Mouse (Mus musculus): ENCODE data around the gene Tigit.

Gene Tigit

DNA sequence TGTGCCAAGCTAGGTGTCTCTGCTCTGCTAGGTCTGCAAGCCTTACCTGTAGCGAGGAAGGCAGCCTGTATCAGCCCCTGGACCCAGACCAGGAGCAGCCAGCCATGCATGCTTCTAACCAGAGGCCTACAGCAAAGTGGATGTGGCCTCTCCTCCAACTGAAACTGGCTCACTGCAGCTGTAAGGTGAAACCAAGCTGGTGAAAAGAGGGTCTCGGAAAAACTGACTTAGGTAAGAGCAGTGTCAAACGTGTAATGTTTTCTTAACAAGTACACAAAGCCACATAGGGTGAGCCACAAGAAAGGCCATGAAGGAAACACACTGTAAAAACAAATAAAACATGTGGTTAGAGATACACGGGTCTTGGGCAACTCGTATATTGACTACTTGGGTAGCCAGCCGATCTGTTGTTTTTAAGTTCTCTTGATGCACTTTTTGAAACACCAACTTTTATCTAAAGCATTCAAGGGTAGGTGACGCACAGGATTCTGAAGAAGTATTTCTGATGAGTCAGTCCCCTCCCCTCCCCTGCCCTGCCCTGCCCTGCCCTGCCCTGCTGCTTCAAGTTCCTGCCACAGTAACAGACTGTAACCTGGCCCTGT is at the start of gene Tigit:
Tigit (minus strand) TSS at position 169 of the 602 bp plus-strand sequence.
- DNase-seq (ENCODE audit: low read depth, low spot score), result no peak

DNA sequence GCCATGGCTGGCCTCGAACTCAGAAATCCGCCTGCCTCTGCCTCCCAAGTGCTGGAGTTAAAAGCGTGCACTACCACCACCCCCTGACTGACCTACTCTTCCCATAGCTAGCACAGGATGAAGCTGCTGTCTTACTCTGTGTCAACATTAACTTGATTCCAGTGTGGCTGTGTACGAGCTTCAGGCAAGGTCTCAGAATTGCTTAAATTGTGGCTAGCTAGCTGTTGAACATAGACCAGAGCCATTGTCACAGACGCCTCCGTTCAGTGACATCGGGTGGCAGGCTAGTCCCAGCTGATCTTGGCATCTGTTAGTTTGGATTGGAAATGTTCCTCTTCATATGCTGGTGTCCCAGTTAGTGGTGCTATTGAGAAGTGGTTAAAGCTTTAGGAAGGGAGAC is 47.4 kb upstream of the Tigit start:
- DNase-seq (ENCODE audit: low read depth, low spot score), result no peak

DNA sequence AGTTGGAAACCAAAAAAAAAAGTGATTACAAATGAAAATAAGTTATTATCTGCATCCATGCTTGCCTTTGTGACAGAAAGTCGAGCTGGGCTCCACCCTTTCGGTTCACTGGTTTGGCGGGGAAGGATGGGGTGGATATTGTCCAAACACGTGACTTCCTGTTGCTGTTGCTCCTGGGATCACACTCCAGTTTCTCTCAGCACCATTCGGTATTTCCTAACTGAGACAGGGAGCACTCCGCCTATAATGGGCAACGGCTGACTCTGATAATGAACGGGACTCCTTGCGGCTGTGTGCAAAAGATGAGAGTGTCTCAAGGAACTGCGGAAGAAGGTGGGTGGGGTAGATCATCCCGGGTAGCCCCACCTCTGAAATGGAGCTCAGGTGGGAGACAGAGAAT is 46.7 kb upstream of the Tigit start:
- DNase-seq (ENCODE audit: low read depth, low spot score), result no peak

DNA sequence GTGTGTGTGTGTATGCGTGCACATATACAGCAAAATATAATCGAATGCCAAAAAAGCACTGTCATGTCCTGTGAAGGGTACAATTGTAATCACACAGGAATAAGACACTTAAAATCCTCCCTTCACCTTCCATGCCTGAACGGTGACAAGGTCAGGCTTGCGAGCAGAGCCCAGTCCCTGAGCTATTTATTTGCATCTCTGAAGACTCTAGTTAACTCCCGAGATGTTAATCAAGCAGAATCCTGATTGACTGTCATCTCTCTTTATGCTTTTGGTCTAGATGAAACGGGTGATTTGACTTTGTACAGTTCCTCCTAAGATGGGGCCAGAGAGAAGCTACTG is 46.2 kb upstream of the Tigit start:
- DNase-seq (ENCODE audit: low read depth, low spot score), result no peak

DNA sequence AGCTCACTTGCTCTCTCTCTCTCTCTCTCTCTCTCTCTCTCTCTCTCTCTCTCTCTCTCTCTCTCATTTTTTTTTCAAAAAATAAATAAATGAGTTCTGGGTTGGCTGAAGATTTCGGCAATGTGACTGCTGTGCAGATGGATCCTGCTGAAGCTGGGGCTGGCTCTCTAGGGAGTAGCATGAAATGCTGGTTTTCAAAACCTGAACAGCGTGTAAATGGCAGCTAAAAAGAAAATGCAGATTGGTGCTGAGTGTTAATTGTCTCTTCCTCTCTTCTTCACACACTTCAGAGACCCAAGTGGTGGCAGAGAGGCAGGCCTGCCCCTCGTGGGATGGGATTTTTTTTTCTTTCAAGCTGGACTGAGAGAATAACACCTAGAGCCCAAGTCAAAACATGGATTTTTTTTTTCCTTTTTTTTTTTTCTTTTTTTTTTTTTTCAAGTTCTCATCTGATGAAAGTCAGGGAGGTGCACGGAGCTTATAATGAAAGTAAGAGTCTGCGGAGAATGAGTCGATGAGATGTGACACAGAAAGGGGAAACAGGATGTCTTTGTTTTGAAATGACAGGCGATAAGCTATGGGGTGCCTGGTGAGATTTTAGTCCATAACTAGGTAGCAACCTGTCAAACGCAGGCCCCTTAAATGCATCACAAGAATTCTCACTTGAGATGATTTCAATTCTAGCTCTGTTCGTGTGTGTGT is 45.6 kb upstream of the Tigit start:
- no peak for DNase-seq (ENCODE audit: low read depth, low spot score)

DNA sequence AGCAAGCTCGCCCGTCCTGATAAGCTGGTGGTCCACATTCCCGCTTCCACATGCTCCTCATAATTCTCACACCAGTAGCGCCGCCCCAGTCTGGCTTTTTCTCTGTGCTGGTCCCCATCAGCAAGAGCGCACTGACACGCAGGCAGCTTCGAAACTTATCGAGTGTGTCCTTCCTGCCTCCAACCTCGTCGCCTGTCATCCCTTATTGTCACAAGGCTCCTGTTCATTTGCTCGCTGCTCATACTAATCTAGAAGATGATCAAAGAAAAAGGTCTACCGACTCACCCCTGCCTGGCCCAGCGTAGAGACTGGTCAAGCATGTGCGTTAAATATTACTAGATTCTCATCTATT is 45.1 kb upstream of the Tigit start:
- no peak for DNase-seq (ENCODE audit: low read depth, low spot score)

DNA sequence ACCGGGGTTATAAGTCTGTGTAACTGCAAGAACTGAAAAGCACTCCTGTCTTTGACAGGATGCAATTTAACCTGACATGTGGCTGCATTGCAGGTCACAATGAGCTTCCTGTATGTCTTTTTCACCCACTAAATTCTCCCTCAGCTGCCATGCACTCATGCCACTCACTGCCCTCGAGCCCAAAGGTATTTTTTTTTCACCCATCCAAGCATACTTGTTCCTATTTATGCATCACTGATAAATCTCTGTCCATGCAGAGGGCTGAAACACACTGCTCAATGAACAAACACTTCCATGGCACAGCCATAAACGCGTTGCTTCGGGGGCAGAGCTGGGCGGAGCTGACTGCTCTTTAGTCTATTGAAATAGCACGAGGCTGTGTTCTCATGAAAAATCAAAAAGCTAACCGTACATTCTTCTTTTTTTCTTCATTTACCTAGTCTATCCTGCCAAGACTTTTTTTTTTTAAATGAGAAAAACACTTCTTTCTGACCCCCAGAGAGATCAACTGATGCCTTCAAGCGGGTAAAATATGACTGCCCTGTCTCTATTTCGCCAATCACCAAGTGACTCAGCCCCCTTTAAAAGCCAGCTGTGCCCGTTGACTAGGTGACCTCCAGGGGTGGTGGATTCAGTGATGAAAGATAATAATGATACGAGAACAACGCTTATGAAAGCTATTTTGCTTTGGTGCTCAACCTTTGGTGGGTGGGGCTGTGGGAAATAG is 44.6 kb upstream of the Tigit start:
- no peak for DNase-seq (ENCODE audit: low read depth, low spot score)

DNA sequence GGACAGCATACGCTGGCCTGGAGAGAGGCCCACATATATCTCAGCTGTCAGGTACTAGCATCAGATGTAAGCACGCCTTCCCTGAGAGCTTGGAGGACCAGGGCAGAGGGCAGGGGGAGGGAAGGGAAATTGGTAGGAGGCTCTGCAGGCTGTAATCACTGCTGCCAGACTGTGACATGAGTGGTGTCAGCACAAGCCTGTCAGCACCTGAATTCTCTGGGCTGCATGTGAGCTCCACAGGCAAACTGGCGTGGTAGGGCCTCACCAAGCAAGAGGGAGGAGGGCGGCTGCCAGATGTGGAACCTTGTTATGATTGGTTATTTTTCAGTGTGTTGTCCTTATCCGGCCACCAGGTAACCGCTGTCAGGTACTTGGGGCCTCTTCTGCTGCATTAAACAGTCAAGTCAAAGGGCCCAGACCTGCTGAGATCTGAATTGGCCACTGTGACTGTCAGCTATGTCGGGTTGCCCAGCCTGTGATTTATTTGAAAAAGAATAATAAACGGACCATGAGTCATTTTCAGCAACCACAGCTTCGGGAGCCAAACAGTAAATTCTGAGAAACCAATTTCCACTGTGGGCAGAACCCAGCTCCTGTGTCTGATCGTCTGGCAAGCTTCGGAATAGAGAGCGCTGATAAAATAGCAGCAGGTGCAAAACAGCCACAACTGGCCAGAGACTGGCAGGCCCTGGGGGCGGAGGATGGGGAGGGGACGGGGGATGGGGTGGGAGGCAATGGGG is 38.0 kb upstream of the Tigit start:
- DNase-seq (ENCODE audit: low read depth, low spot score), result peak; percentile 78

DNA sequence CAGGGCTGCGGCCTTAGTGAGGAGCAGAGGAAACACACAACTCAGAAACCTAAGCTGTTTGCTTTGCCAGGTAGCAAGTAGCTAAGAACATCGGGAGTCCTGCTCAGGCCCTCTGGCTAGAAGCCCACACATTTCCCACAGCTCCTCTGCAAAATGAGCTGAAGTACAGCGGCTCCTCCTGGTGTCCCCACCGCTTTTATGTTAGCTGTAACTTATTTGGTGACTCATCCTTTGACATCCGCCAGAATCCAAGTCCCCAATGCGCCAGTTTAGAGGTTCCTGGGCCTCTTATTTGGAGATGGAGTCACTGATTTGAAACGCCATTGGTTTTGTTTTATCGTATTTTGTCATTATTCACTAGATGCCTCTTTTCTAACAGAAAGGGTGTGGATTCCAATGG is 36.6 kb upstream of the Tigit start:
- DNase-seq (ENCODE audit: low read depth, low spot score), result no peak

DNA sequence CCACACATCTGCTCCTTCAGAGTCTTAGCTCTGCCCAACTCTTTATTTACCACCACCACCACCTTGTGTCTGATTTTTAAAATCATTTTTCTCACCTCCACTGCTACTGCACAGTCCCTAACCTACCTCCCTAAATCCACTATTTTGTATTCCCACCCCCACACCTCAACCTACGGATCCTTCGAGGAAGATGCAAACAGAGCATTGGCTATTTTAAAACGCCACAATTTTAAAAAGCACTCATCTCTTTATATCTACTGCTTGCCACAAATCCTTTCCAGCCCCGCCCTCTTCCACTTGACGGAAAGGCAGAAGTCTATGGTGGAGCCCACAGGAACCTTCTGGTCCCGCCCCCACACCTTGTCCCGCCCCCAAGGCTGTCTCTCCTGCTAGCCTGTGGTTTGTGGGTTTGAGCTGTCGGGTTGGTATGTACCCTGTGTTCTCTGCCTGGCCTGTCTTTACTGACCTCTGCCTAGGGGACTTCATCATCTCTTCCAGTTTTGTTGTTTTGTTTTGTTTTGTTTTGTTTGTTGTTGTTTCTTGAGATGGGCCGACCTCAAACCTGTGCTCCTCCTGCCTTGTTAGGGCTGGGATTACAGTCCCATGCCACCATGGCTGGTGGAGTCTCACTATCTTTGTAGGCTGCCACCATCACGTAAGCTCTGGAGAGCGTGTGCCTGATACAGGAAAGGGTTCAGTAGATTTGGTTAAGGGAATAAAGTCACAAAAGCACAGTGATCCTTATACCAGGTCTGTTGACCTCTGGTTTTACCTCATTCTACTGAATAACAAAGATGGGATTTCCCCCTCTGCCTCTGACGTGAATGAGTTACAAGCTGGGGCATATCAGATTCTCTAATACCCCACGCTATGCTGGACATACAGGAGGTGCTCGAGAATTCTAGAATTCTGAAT is 35.0 kb upstream of the Tigit start:
- no peak for DNase-seq (ENCODE audit: low read depth, low spot score)

DNA sequence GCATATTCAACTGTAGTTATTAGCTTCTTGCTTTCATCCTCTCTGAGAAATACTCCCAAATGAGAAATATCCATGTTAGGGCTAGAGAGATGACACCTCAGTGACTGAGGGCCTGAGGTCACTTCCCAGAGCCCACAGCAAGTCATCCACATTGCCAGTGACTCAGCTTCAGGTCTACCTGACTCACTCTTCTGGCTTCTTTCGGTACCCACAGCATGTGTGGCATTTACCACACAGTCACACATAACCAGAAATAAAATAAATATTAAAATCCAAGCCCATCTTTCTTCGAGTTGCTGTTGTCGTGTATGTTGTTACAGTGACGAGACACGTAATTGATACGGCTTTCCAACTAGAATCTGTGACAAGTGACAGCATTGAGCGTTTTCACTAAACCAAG is 33.8 kb upstream of the Tigit start:
- no peak for DNase-seq (ENCODE audit: low read depth, low spot score)

DNA sequence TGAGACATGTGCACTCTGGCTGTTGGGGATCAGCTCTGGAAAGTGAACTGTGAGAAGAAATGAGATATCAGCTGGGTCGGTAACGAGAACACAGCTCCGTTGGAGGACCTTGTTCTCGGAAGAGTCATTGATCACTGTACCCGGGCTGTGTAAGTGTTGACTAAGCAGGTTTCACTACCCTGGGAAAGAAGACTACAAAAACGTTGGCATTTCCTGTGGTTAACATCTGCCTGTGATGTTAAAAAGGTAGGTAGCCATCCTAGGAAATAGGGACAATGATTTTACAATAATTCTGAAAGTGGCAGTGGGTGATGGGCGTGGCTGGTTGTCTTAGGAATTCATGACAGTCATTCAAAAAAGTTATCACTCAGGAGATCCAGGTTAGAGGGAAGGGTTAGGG is 31.9 kb upstream of the Tigit start:
- no peak for DNase-seq (ENCODE audit: low read depth, low spot score)

DNA sequence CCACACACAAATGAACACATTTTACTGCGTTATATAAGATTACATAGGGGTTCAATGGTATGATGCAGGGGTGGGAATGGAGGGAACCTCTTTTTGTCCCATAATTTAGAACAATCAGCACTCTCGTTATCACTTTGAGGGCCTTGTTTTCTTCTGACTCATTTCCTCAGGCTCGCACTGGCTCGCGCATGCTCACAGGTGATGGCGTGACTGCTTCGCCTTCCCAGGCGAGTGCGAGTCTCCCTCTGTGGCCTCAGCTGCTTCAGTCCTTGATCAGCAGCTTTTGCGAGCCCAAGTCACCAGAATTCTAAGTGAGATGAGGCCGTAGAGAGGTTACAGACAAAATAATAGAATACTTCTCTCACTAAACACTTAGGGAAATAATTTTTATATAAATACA is 30.2 kb upstream of the Tigit start:
- no peak for DNase-seq (ENCODE audit: low read depth, low spot score)

DNA sequence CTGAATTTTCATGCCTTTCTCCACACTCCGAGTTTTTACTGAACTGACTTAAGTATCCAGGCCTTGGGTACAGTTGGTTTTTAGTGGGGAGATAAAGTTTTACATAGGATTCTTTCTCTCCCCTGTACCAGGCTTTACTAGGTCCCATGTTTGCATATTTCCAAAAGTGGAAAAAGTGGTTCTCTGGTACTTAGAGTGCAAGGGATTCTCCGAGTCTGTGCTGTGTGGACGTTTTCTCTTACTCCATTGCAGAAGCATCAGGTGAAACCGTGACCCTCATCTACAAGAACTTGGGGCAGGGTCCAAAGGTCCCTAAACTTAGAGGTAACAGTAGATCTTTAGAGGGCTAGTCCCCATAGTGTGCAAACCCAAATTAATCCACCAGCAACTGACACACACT is 28.7 kb upstream of the Tigit start:
- no peak for DNase-seq (ENCODE audit: low read depth, low spot score)

DNA sequence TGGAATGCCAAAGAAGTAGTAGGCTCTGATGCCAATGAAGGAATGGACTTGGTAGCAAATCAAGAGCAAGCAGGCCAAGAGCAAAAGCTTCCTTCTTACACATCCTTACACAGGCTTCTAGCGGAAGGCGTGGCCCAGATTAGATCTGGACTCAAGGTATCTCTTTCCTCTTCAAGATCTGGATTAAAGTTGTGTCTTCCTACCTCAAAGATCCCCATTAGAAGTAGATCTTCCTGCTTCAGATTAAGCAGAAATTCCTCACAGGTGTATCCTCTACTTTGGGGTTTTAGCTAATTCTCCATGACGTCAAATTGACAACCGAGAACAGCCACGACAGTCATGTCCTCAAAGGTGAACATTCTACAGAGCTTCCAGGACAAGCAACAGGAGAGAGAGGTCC is 27.8 kb upstream of the Tigit start:
- DNase-seq (ENCODE audit: low read depth, low spot score), result no peak

DNA sequence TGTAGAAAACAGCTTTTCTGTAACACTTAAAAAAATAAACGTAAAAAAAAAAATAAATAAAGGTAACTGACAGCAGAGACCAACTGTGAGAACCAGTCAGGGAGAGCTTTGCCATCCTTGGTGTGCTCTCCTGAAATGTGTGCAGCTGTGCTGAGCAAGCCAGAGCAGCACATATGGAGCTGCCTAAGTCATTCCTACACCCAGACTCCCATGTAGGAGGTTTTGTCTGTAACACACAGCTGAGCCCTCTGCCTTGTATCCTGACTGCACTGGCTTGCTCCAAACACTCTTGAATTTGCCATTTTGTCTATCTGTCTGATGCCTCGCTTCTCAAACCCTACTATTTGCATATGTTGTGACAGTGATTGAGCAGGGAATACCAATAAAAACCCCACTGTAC is 27.0 kb upstream of the Tigit start:
- DNase-seq (ENCODE audit: low read depth, low spot score), result no peak

DNA sequence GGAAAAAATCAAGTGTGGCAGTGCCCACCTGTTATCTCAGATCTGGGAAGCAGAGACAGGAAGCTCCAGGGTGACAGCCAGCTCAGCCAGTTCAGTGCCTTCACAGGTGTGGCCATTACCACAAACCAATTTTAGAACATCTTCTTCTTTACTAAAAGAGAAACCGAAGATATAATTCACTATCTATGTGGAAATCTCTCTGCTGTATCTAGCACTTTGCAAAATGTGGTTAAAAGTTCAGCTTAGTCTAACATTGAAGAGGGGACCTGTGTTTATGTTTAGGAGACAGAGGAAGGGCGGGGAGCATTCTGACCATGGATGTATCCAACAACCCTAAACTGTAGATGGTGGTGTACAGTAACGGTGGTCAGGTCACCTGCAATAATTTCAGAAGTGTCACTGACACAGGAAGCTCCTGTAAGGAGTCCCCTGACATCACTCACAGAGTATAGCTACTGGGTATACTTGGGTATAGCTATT is 26.3 kb upstream of the Tigit start:
- no peak for DNase-seq (ENCODE audit: low read depth, low spot score)

DNA sequence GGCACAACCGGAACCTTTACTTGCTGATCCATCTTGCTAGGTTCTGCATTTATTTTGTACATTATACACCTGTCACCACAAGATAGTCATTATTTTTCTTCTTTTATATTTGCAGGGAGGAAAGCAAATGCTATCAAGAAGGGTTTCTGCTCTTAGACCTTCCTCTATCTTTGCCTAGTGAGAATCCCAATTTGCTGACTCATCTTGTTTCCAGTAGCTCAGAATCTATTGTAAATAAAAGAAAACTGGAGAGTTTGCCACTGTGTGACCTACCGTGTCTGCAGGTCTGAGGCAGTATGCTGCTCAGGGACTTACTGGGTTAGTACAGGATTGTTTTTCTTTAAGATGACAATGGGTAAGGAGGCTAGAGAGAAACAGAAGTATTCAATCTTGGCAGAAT is 24.0 kb upstream of the Tigit start:
- no peak for DNase-seq (ENCODE audit: low read depth, low spot score)

DNA sequence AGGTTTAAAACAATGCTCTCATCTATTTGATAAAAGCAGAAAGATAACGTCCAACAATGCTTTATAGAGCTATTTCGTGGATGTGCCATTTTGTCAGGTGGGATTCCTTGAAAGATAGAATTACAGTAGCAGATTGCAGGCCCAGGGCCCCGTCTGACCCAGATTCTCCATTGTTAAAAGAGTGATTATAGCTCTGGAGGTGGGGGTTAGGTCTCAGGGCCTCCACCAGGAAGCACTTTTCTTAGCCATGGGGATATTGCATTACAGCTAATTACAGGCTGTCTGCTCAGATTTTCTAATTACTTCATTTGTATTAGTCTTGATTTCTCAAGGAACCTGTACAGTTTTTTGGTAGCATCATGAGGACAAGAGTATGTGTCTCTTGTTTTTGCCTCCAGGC is 10.5 kb upstream of the Tigit start:
- DNase-seq (ENCODE audit: low read depth, low spot score), result no peak

DNA sequence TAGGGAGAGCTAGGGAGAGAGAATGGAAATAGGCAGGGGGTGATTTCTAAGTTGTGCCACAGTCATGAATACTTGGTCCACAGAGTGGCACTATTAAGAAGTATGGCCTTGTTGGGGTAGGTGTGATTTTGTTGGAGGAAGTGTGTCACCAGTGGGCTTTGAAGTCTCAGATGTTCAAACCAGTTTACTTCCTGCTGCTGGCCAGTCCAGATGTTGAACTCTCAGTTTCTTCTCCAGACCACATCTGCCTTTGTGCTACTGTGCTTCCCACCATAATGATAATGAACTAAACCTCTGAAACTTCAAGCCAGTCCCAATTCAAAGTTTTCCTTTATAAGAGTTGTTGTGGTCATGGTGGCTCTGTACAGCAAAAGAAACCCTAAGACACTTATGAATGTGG is 8.8 kb upstream of the Tigit start:
- no peak for DNase-seq (ENCODE audit: low read depth, low spot score)

DNA sequence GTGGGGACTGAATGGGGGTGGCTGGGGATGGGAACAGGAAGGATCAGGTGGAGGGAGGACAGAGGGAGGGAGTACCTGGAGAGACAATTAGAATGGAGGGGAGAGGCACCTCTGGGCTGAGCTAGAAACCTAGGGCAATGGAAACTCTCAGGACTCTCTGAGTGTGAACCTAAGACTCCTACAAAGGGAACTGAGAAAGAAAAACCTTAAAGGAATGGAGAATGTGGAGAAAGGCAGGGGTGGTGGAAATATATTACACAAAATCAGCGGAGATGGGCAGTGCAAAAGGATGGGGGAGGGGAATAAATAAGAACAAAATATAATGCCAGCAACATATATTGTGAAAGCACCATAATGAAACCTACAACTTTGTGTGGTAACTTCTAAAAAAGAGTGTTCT is 8.0 kb upstream of the Tigit start:
- DNase-seq (ENCODE audit: low read depth, low spot score), result no peak

DNA sequence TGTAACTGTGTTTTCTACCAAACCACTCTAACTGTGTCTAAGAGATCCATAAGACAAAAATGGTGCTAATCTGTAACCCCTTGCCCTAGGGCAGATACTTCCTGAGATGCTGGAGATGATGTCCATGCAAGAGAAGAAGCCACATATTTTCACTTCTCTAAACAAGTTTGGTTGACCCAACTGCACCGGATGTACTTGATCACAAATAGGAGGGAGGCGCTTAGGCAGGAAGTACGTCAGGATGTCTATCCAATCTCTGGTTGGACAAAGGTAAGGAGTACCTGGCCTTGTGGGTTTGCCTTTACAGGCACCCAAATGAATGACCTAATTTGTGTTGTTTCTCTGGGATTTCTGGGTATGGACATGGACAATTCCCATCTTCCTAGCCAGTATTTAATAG is 4.3 kb upstream of the Tigit start:
- no peak for DNase-seq (ENCODE audit: low read depth, low spot score)

Measured in forelimb bud, embryonic 11.5 days (tissue).